Mouse (Mus musculus) stomach, postnatal 0 days (tissue): ENCODE measurements at regions not wholly inside any gene's neighbourhood (a gene's known extent, or its start where the extent isn't known, plus 50 kb on each side); places are given as distances from the start of the nearest gene placed in this dataset.

ENCODE experiments used
- CTCF ChIP-seq: IDR thresholded peaks from 2 replicates; pipeline ENCODE4 v1.5.1; 2016; ENCODE audit warnings: antibody characterized with exemption, low read depth, mild to moderate bottlenecking, moderate library complexity
- EP300 ChIP-seq: optimal IDR thresholded peaks from 2 replicates; pipeline ENCODE3; 2016; ENCODE audit warnings: antibody characterized with exemption

- TF ChIP-seq CTCF (no peak), EP300 (no peak)
These were observed 91.0 kb upstream of the Haao start for GRCm38 (mm10) chr17:83938671-83939244.
